Mouse (Mus musculus): ENCODE measurements around the gene Snx14. TPM values are rescaled to one million over a fixed set of nuclear protein-coding genes. Genes with fewer than 3 reads are reported as not detected.
A peak's percentile ranks its signal among the peaks of the same experiment; 100 is the strongest.

Gene Snx14
- total RNA-seq, 2 experiments from 2014 or later, result 47.9 to 48.3 TPM

GRCm38 (mm10) chr9:88352741-88353140 lies 86.0 kb downstream of the Snx14 start:
- no peak for DNase-seq (ENCODE audit: low spot score in 2 of 2)
- Histone ChIP-seq H3K27ac (no peak overlapping the region), H3K4me3 (no peak overlapping the region)
- no peak for TF ChIP-seq CTCF (conservative IDR thresholded peaks at IDR 0.05)

- Histone ChIP-seq H3K4me3 (no peak overlapping the region), H3K27ac (no peak overlapping the region)
- no peak for DNase-seq (ENCODE audit: low spot score in 2 of 2)
- TF ChIP-seq CTCF (conservative IDR thresholded peaks at IDR 0.05), result no peak
These were observed 87.6 kb downstream of the Snx14 start for GRCm38 (mm10) chr9:88351163-88351562.

- TF ChIP-seq CTCF (conservative IDR thresholded peaks at IDR 0.05), result no peak
- Histone ChIP-seq H3K4me3 (no peak overlapping the region), H3K27ac (no peak overlapping the region)
- DNase-seq (ENCODE audit: low spot score in 2 of 2), result no peak
These were observed 88.4 kb downstream of the Snx14 start for GRCm38 (mm10) chr9:88350317-88350716.

- Histone ChIP-seq H3K27ac (no peak overlapping the region), H3K4me3 (no peak overlapping the region)
- TF ChIP-seq CTCF (conservative IDR thresholded peaks at IDR 0.05), result no peak
- no peak for DNase-seq (ENCODE audit: low spot score in 2 of 2)
These were observed 90.1 kb downstream of the Snx14 start for GRCm38 (mm10) chr9:88348623-88349022.

- no peak for TF ChIP-seq CTCF (conservative IDR thresholded peaks at IDR 0.05)
- no peak overlapping the region for H3K4me3 ChIP-seq
- DNase-seq (ENCODE audit: low spot score in 2 of 2), result no peak
- no peak overlapping the region for H3K27ac ChIP-seq
These were observed 91.9 kb downstream of the Snx14 start for GRCm38 (mm10) chr9:88346857-88347256.

GRCm38 (mm10) chr9:88344424-88344823 lies 94.3 kb downstream of the Snx14 start:
- DNase-seq (ENCODE audit: low spot score in 2 of 2), result no peak
- Histone ChIP-seq H3K4me3 (no peak overlapping the region), H3K27ac (no peak overlapping the region)
- TF ChIP-seq CTCF (conservative IDR thresholded peaks at IDR 0.05), result no peak

GRCm38 (mm10) chr9:88342701-88343100 lies 96.1 kb downstream of the Snx14 start:
- DNase-seq (ENCODE audit: low spot score in 2 of 2), result peak in 1 of 2 experiments; percentile 25
- peak overlapping the region; percentile 54 for H3K27ac ChIP-seq
- no peak for TF ChIP-seq CTCF (conservative IDR thresholded peaks at IDR 0.05)
- no peak overlapping the region for H3K4me3 ChIP-seq

- H3K27ac ChIP-seq, result peak overlapping the region; percentile 54
These were observed 96.5 kb downstream of the Snx14 start for GRCm38 (mm10) chr9:88342241-88342640.

GRCm38 (mm10) chr9:88340819-88341218 lies 97.9 kb downstream of the Snx14 start:
- Histone ChIP-seq H3K27ac (no peak overlapping the region), H3K4me3 (no peak overlapping the region)
- no peak for DNase-seq (ENCODE audit: low spot score in 2 of 2)
- TF ChIP-seq CTCF (conservative IDR thresholded peaks at IDR 0.05), result no peak

More at GRCm38 (mm10) chr9:88342241-88342640, 96.5 kb downstream of the Snx14 start:
- no peak for DNase-seq (ENCODE audit: low spot score in 2 of 2)
- no peak for TF ChIP-seq CTCF (conservative IDR thresholded peaks at IDR 0.05)
- H3K4me3 ChIP-seq, result no peak overlapping the region

GRCm38 (mm10) chr9:88335839-88336238 lies 102.9 kb downstream of the Snx14 start:
- no peak for DNase-seq (ENCODE audit: low spot score in 2 of 2)
- no peak for TF ChIP-seq CTCF (conservative IDR thresholded peaks at IDR 0.05)
- no peak overlapping the region for H3K4me3 ChIP-seq
- H3K27ac ChIP-seq, result no peak overlapping the region

GRCm38 (mm10) chr9:88332447-88332846 lies 106.3 kb downstream of the Snx14 start:
- no peak for TF ChIP-seq CTCF (conservative IDR thresholded peaks at IDR 0.05)
- no peak overlapping the region for H3K4me3 ChIP-seq
- no peak for DNase-seq (ENCODE audit: low spot score in 2 of 2)
- H3K27ac ChIP-seq, result no peak overlapping the region

GRCm38 (mm10) chr9:88330316-88330715 lies 108.4 kb downstream of the Snx14 start:
- Histone ChIP-seq H3K27ac (no peak overlapping the region), H3K4me3 (no peak overlapping the region)
- no peak for TF ChIP-seq CTCF (conservative IDR thresholded peaks at IDR 0.05)
- DNase-seq (ENCODE audit: low spot score in 2 of 2), result no peak

GRCm38 (mm10) chr9:88329166-88329748 lies 109.5 kb downstream of the Snx14 start:
- Histone ChIP-seq H3K4me3 (no peak overlapping the region), H3K27ac (no peak overlapping the region)
- DNase-seq (ENCODE audit: low spot score in 2 of 2), result no peak
- no peak for TF ChIP-seq CTCF (conservative IDR thresholded peaks at IDR 0.05)

GRCm38 (mm10) chr9:88328666-88329065 lies 110.1 kb downstream of the Snx14 start:
- 0 out of 2 replicates have a peak overlapping the region, but pooled peaks have one; percentile 18 for H3K27ac ChIP-seq
- H3K4me3 ChIP-seq, result no peak overlapping the region
- DNase-seq (ENCODE audit: low spot score in 2 of 2), result no peak
- TF ChIP-seq CTCF (conservative IDR thresholded peaks at IDR 0.05), result no peak

Data from layer of hippocampus, adult 2 months (tissue).